Mouse (Mus musculus): ENCODE results near the gene Togaram2. TPM values are rescaled to one million over a fixed set of nuclear protein-coding genes. Genes with fewer than 3 reads are reported as not detected.

The Togaram2 gene
- polyA plus RNA-seq, 1 experiment, result 0.06 TPM

GRCm38 (mm10) chr17:71778696-71779095, 105.6 kb downstream of the Togaram2 start:
- WGBS, result 81% methylated on average over 3 of the region's 3 CpGs
- no peaks in the 10 kb centered on the region for H3K27me3 ChIP-seq (replicated peaks; ENCODE audit: control insufficient read depth, insufficient read depth, low read length)
- H3K36me3 ChIP-seq (ENCODE audit: control insufficient read depth, insufficient read depth, low read length), result no peaks in the 10 kb centered on the region
- DNase-seq, result no peak
- H3K4me3 ChIP-seq (ENCODE audit: insufficient read depth, low read depth, low read length), result no peak overlapping the region
- H3K27ac ChIP-seq (ENCODE audit: insufficient read depth, low read depth, low read length), result no peak overlapping the region
- no peaks in the 10 kb centered on the region for H3K4me1 ChIP-seq (ENCODE audit: control insufficient read depth, insufficient read depth, low read length)
- no peak for TF ChIP-seq POLR2A (IDR thresholded peaks at IDR 0.05; ENCODE audit: low read depth, low read length)
- no peak for TF ChIP-seq CTCF (conservative IDR thresholded peaks at IDR 0.05; ENCODE audit: insufficient read depth, insufficient read length, low read depth, low read length)

Other genes starting within 250 kb of the Togaram2 start
- 0.22 and 0.29 TPM in 2 replicates for gene Gm4707, start 213.3 kb upstream of the Togaram2 start, polyA plus RNA-seq (2012; rRNA removed)
- 5.6 and 6.8 TPM in 2 replicates for gene Smchd1, start 197.9 kb upstream of the Togaram2 start, polyA plus RNA-seq (2012; rRNA removed)
- gene Ndc80, start 146.4 kb upstream of the Togaram2 start, polyA plus RNA-seq (2012; rRNA removed), result 0.03 TPM in 1 of 2 replicates, not detected in the other
- gene Spdya, start 121.2 kb upstream of the Togaram2 start, polyA plus RNA-seq (2012; rRNA removed), result 0.08 TPM in 1 of 2 replicates, not detected in the other
- gene Wdr43, start 57.4 kb upstream of the Togaram2 start, polyA plus RNA-seq (2012; rRNA removed), result 5.0 and 6.5 TPM in 2 replicates
- not detected in 2 replicates for gene Pcare, start 79.6 kb downstream of the Togaram2 start, polyA plus RNA-seq (2012; rRNA removed)
- gene Clip4, start 95.2 kb downstream of the Togaram2 start, polyA plus RNA-seq (2012; rRNA removed), result 5.8 and 8.0 TPM in 2 replicates